Mouse (Mus musculus): ENCODE measurements at regions not wholly inside any gene's neighbourhood (a gene's known extent, or its start where the extent isn't known, plus 50 kb on each side); places are given as distances from the start of the nearest gene placed in this dataset.

DNA sequence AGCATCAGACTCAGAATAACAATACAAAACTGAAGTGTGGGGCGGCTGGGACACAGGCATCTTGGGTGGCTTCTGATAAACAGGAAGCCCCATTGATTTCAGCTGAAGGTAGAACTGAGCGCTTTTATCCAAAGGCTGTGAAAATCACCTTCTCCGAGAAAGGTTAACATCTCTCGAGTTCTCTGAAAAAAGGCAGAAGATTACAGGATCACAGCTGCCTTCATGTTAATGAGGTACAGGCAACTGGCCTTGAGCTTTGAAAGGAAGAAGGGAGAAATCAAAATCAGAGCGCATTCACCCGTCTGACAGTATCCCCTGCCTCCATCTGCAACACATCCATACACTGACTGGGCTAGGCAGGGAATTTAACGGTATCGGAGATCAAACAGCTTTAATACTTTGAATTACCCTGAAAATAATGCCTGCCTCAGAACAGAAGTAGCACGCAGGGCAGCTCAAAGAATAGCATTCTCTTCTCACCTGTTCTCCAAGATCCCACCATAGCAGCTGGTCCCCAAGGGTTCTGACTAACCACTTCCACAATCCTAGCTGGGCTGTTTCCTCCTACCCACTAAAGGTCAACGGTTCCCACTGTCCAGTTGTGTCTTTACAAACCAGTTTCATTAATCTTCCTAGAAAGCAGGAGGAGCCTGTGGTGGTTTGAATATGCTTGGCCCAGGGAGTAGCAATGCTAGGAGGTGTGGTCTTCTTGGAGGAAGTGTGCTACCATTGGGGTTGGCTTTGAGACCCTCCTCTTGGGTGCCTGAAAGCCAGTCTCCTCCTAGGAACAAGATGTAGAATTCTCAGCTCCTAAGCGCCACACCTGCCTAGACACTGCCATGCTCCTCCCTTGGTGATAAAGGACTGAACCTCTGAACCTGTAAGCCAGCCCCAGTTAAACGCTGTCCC is 141.6 kb downstream of the Sox4 start:
- no peak for TF ChIP-seq CTCF (IDR thresholded peaks at IDR 0.05; ENCODE audit: low read depth, low read length)
- no peak for TF ChIP-seq POLR2A (IDR thresholded peaks at IDR 0.05; ENCODE audit: extremely low read depth, insufficient read depth, low read length)
